Mouse (Mus musculus) gastrocnemius, adult 8-10 months (tissue): ENCODE data around the gene Trim75. TPM values are rescaled to one million over a fixed set of nuclear protein-coding genes. Genes with fewer than 3 reads are reported as not detected.

Experiments used
- DNase-seq, 2 experiments: peaks; one replicate each; pipeline ENCODE4 v3.0.0; 2022; ENCODE audit warnings: low spot score in 2 of 2
- total RNA-seq, 4 experiments: library from RNA; stranded (reverse); gene quantifications; 2 replicates each; pipeline ENCODE4 v1.2.4; 2022

Gene Trim75
- total RNA-seq, 4 experiments from 2014 or later = not detected

GRCm38 (mm10) chr8:64944831-64945230 lies 42.8 kb downstream of the Trim75 start:
- no peak for DNase-seq

- DNase-seq = no peak
Measured at GRCm38 (mm10) chr8:64942946-64943345, 44.7 kb downstream of the Trim75 start.

- peak; percentile 48 to 54 for DNase-seq
Measured at GRCm38 (mm10) chr8:64941495-64941894, 46.1 kb downstream of the Trim75 start.

- DNase-seq = no peak
Measured at GRCm38 (mm10) chr8:64941019-64941418, 46.6 kb downstream of the Trim75 start.

- DNase-seq = no peak
Measured at GRCm38 (mm10) chr8:64934997-64935396, 52.6 kb downstream of the Trim75 start.

Other genes with a start within 250 kb of the Trim75 start
- gene Klhl2, start 137.8 kb downstream of the Trim75 start, total RNA-seq = 1 to 10 TPM; 3.0 to 6.9 (median 5.6) TPM
- 10 to 100 TPM; 20.8 to 25.3 (median 22.4) TPM for gene Tmem192, start 40.6 kb downstream of the Trim75 start, total RNA-seq
- not detected for gene Trim61, start 30.7 kb upstream of the Trim75 start, total RNA-seq
- not detected for gene Trim60, start 30.8 kb upstream of the Trim75 start, total RNA-seq
- gene Apela, start 49.5 kb upstream of the Trim75 start, total RNA-seq = not detected
- not detected for gene Gm10663, start 87.2 kb upstream of the Trim75 start, total RNA-seq
- gene BC030870, start 141.7 kb upstream of the Trim75 start, total RNA-seq = not detected